Mouse (Mus musculus) kidney, embryonic 15.5 days (tissue): ENCODE results near the gene Ankub1. TPM values are rescaled to one million over a fixed set of nuclear protein-coding genes. Genes with fewer than 3 reads are reported as not detected.

Experiments used
- ATAC-seq: fragments of 200-750 bp; cut with Nextera tagmentation; replicated peaks from 2 replicates; pipeline ENCODE4 v1.8.0; 2017; ENCODE audit warnings: moderate TSS enrichment; ENCODE audit not compliant: low FRiP score
- H3K27ac ChIP-seq: fragments of 300-500 bp; sonication (generic); 2 replicates; pipeline ENCODE4 v1.5.1; 2015; ENCODE audit warnings: mild to moderate bottlenecking, inconsistent platforms
- H3K27me3 ChIP-seq: fragments of 300-500 bp; sonication (generic); 2 replicates; pipeline ENCODE4 v1.6.1; 2015; ENCODE audit warnings: inconsistent platforms
- H3K36me3 ChIP-seq: fragments of 300-500 bp; sonication (generic); 2 replicates; pipeline ENCODE4 v1.6.1; 2015; ENCODE audit warnings: inconsistent platforms
- H3K4me1 ChIP-seq: fragments of 300-500 bp; sonication (generic); 2 replicates; pipeline ENCODE4 v1.6.1; 2015; ENCODE audit warnings: inconsistent platforms
- H3K4me2 ChIP-seq: fragments of 300-500 bp; sonication (generic); 2 replicates; pipeline ENCODE4 v1.6.1; 2015; ENCODE audit warnings: moderate library complexity, mild to moderate bottlenecking, inconsistent platforms
- H3K4me3 ChIP-seq: fragments of 300-500 bp; sonication (generic); replicated peaks from 2 replicates; pipeline ENCODE4 v1.5.1; 2015; ENCODE audit warnings: mild to moderate bottlenecking, inconsistent platforms
- H3K9ac ChIP-seq: fragments of 300-500 bp; sonication (generic); 2 replicates; pipeline ENCODE4 v1.6.1; 2015; ENCODE audit warnings: mild to moderate bottlenecking, inconsistent platforms
- H3K9me3 ChIP-seq: fragments of 300-500 bp; sonication (generic); replicated peaks from 2 replicates; pipeline ENCODE4 v1.6.1; 2016; ENCODE audit warnings: inconsistent platforms
- WGBS: fragments of 180-500 bp; shearing (Covaris S2); methylation state at CpG from one replicate; pipeline ENCODE4 v1.1.7; 2015; ENCODE audit warnings: mixed read lengths; 5-methylcytosine and 5-hydroxymethylcytosine counted together
- microRNA-seq: library from miRNA; unstranded; fragments of <30 nt; microRNA quantifications from one replicate; pipeline ENCODE4, GENCODE M21; 2016
- polyA plus RNA-seq: library from polyadenylated mRNA; unstranded; fragments of >200 nt; fragmentation: Nextera tagmentation; extraction: Ambion mirVana; gene quantifications from 2 replicates; pipeline ENCODE4 v1.2.1, GENCODE M21; 2015

Gene Ankub1
- polyA plus RNA-seq, 1 experiment from 2014 or later, result 0.08 TPM

DNA sequence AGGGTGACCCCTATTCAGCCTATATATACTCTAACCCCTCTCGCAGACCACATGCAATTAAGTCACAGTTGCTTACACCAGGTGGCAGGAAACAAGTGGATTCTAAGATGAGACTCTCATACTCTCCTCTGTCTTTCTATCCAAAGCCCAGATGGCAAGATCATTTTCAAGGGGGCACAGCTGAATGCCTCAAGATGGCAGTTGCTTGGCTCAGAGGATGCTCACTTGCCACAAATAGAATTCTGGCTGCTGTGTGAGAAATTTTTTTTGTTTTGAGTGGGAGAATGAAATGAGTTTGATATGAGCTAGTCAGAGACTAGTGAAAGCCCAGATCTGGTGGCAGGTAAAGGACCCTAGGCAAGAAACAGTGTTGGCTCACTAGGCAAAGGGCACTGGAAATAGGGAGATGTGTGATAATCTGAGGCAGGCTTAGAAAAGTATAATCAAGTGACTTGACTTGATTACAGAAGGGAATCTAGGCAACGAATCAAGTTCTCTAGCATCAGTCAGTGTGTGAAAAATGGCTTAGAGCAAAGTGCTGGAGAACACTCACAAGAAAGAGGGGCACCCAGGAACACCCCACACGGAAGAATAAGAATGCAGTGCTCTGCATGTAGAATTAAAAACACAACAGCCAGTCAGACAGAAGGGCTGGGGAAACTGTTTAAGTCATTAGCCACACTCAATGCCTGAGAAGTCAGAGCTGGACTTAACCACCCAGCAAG is 57.7 kb downstream of the Ankub1 start:
- ATAC-seq, result no peak
- H3K9ac ChIP-seq, result no peak overlapping the region
- no peaks in the 10 kb centered on the region for H3K4me1 ChIP-seq
- H3K9me3 ChIP-seq, result no peaks in the 10 kb centered on the region
- H3K4me3 ChIP-seq, result no peak overlapping the region
- WGBS, result 75% methylated on average over 3 of the region's 3 CpGs
- H3K27ac ChIP-seq, result no peak overlapping the region
- no peaks in the 10 kb centered on the region for H3K36me3 ChIP-seq
- no peak overlapping the region for H3K4me2 ChIP-seq
- H3K27me3 ChIP-seq, result no peaks in the 10 kb centered on the region

DNA sequence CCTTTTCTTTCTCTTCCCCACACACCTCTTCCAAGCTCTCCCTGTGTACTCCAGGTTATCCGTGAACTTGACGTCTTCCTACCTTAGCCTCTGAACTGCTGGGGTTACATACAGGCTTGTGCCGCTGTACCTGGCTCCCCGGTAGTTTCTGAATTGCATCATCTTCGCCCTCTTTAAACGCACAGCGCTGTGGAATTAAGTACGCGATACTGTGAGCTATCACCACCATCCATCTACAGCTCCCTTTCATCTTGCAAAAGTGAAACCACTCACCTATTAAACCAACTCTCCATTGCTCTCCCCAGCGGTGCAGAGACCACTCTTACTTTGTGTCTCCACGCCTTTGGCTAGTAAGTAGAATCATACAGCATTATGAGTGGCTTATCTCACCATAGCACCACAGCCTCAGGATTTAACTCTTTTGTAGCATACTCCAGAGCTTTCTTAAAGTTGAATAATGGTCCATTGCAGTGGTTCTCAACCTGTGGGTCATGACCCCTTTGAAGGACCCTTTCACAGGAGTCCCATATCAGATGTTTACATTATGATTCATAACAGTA is 65.6 kb downstream of the Ankub1 start:
- Histone ChIP-seq H3K4me2 (no peak overlapping the region), H3K36me3 (no peaks in the 10 kb centered on the region), H3K27ac (no peak overlapping the region), H3K4me3 (no peak overlapping the region), H3K4me1 (peaks cover 4% of the 10 kb centered on the region), H3K9ac (no peak overlapping the region), H3K9me3 (no peaks in the 10 kb centered on the region), H3K27me3 (no peaks in the 10 kb centered on the region)
- WGBS, result 71% methylated on average over 11 of the region's 11 CpGs
- ATAC-seq, result no peak

DNA sequence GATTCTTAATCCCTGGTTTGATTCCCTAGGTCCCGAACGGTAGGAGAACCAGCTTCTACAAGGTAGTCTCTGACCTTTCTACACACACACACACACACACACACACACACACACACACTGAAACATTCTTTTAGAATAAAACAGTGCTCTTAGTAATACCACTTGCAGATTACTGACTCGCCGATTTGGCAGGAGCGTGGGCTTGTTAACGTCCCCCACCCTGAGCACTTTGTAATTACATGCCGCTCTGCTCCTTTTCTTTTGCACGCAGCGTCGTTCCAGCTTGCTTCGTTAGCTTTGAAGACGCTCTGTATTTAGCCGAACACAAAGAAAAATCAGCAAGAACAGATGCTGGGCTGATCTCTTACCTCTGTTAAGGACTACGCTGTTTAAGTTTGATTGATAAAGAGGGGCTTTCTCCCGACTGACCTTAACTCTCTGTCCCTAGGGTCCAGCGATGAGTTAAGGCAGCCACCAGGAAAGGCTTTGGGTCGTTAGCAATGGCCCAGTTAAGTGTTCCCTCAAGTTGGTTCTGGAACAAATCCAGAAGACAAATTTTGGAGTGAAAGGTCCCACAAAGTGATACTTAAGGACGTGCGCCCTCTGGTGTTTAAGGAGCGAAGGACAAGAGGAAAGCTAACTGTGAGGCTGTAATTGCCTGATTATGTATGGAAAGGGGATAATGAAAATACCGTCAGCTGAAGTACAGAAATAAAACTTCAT is 67.2 kb downstream of the Ankub1 start:
- WGBS, result 37% methylated on average over 21 of the region's 21 CpGs
- no peaks in the 10 kb centered on the region for H3K9me3 ChIP-seq
- H3K36me3 ChIP-seq, result no peaks in the 10 kb centered on the region
- ATAC-seq, result 0 out of 2 replicates have a peak, but pooled peaks have one; percentile 22
- H3K27me3 ChIP-seq, result no peaks in the 10 kb centered on the region
- H3K9ac ChIP-seq, result 0 out of 2 replicates have a peak overlapping the region, but pooled peaks have one; percentile 21
- H3K4me1 ChIP-seq, result peaks cover 5% of the 10 kb centered on the region
- H3K4me2 ChIP-seq, result peak overlapping the region; percentile 56
- no peak overlapping the region for H3K27ac ChIP-seq
- peak overlapping the region; percentile 28 for H3K4me3 ChIP-seq

DNA sequence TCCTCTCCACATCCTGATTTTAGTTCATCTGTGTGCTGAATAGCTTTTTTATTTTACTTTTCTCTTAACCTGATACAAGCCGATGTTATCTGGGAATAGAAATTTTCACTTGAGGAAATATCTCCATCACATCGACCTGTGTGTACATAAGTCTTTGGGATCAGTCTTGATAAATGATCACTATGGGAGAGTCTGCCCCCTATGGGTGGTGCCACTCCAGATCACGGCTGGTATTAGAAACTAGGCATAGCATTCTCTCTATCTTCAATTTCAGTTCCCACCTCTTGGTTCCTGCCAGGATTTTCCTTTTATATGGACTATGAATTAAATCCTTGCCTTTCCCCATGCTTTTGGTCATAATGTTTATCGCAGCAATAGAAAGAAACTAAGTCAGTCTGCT is 72.9 kb downstream of the Ankub1 start:
- no peak overlapping the region for H3K9ac ChIP-seq
- H3K36me3 ChIP-seq, result no peaks in the 10 kb centered on the region
- no peak overlapping the region for H3K27ac ChIP-seq
- 73% methylated on average over 4 of the region's 4 CpGs for WGBS
- no peak for ATAC-seq
- 0 out of 2 replicates have a peak, but pooled peaks cover 2% of the 10 kb centered on the region for H3K4me1 ChIP-seq
- H3K9me3 ChIP-seq, result no peaks in the 10 kb centered on the region
- no peaks in the 10 kb centered on the region for H3K27me3 ChIP-seq
- no peak overlapping the region for H3K4me3 ChIP-seq
- H3K4me2 ChIP-seq, result no peak overlapping the region

DNA sequence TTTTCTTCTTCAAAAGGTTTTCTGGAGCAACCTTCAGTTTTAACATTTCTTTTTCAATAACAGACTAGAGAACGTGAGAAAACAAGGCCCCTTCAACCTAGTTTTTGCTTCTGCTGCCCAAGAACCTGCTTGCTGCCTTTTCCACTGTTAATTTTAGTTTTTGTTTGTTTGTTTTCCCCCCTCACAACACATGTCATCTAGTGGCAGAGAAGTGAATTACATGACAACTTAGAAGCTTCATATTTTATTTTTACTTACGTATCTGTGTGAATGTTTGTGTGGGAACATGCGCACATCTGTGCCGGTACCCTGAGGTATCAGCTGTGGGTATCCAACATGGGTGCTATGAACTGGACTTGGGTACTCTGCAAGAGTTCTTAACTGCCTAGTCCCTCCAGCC is 76.9 kb downstream of the Ankub1 start:
- ATAC-seq, result no peak
- Histone ChIP-seq H3K4me3 (no peak overlapping the region), H3K27me3 (no peaks in the 10 kb centered on the region), H3K36me3 (no peaks in the 10 kb centered on the region), H3K9ac (no peak overlapping the region), H3K4me2 (no peak overlapping the region), H3K27ac (no peak overlapping the region), H3K9me3 (no peaks in the 10 kb centered on the region), H3K4me1 (0 out of 2 replicates have a peak, but pooled peaks cover 2% of the 10 kb centered on the region)
- WGBS, result 90% methylated on average over 4 of the region's 4 CpGs

DNA sequence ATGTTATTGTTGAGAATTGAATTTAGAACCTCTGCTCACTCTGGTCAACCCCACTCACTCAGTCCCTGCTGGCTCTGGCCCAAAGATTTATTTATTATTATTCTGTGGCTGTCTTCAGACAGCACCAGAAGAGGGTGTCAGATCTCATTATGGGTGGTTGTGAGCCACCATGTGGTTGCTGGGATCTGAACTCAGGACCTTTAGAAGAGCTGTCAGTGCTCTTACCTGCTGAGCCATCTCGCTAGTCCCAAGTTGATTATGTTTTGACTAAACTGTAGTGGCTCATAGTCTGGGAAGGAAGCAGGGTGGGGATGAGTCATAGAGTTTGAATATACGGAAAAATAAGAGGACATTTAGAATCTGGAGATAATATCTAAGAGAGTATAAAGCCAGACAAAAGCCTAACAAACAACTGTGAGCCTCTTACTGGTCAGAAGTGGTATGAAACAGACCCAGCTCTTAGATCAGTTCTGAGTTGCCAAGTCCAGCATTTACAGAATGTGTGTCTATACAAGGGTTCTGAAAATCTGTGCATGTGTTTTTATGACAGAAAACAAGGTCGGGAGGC is 80.1 kb downstream of the Ankub1 start:
- H3K4me1 ChIP-seq, result no peaks in the 10 kb centered on the region
- H3K4me2 ChIP-seq, result no peak overlapping the region
- no peaks in the 10 kb centered on the region for H3K27me3 ChIP-seq
- H3K36me3 ChIP-seq, result no peaks in the 10 kb centered on the region
- 72% methylated on average over 3 of the region's 3 CpGs for WGBS
- no peak overlapping the region for H3K4me3 ChIP-seq
- no peaks in the 10 kb centered on the region for H3K9me3 ChIP-seq
- no peak overlapping the region for H3K9ac ChIP-seq
- no peak overlapping the region for H3K27ac ChIP-seq
- ATAC-seq, result no peak

DNA sequence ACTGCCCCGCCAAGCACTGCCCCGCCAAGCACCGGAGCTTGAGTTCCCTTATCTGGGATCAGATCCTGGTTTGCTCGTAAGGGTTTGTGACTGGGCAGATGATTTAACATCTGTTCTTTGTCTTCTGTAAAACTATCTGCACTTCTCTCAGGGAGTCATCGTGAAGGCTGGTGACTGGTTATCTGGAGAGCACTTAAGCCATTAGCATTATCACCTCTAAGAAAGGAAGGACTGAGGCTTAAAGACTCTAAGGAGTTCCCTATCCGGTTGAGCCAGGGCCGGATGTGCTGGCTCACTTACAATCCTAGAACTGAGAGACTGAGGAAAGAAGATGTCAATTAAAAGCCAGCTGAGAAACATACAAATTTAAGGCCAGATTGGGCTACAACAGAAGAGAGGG is 80.8 kb downstream of the Ankub1 start:
- H3K4me3 ChIP-seq, result no peak overlapping the region
- no peaks in the 10 kb centered on the region for H3K9me3 ChIP-seq
- H3K4me2 ChIP-seq, result no peak overlapping the region
- no peaks in the 10 kb centered on the region for H3K4me1 ChIP-seq
- no peaks in the 10 kb centered on the region for H3K27me3 ChIP-seq
- H3K9ac ChIP-seq, result no peak overlapping the region
- ATAC-seq, result no peak
- H3K36me3 ChIP-seq, result no peaks in the 10 kb centered on the region
- no peak overlapping the region for H3K27ac ChIP-seq
- WGBS, result 51% methylated on average over 7 of the region's 7 CpGs

Small RNA genes within 50 kb of the gene (microRNA-seq; reads per million reads assigned to microRNA genes)
- not detected for gene Mir6377

Other genes with a start within 250 kb of the Ankub1 start
- gene Wwtr1, start 116.9 kb downstream of the Ankub1 start, polyA plus RNA-seq, result 15.9 and 17.4 TPM in 2 replicates
- 71.1 and 72.0 TPM in 2 replicates for gene Commd2, start 41.1 kb downstream of the Ankub1 start, polyA plus RNA-seq
- gene Rnf13, start 43.3 kb upstream of the Ankub1 start, polyA plus RNA-seq, result 67.3 and 77.3 TPM in 2 replicates
- 143 and 151 TPM in 2 replicates for gene Pfn2, start 155.3 kb upstream of the Ankub1 start, polyA plus RNA-seq